Mouse (Mus musculus): ENCODE results near the gene Atp6v0c.

DNA sequence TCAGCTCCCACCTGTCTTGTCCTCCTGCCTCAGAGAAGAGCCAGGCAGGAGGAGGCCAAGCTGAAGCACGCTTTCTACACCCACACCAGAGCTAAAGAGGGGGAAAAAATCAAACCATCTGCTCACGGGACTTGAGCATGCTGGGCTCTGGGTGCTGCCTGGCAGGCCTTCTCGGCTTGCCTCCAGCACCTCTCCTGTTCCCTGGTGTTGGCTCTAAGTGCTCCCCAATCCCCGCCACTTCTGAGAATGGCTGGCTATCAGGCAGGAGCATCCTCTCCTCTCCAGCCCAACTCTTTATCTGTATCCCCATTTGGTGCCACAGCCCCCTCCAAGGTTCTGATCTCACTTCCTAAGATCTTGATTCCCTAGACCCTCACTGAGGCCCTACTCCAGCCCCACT is 29.8 kb upstream of the Atp6v0c start:
- TF ChIP-seq CTCF (IDR thresholded peaks at IDR 0.05; ENCODE audit: extremely low read depth, insufficient read depth, low read length) (no peak), POLR2A (IDR thresholded peaks at IDR 0.05; ENCODE audit: extremely low read depth, insufficient read depth, low read length) (peak; percentile 34; the same call in 1 of the 2 replicates)

Measured in cortical plate, adult 2 months (tissue).